Mouse (Mus musculus) MEL (cell line): ENCODE data around the gene Spred3. TPM values are rescaled to one million over a fixed set of nuclear protein-coding genes. Genes with fewer than 3 reads are reported as not detected.
"Not testable (repeated sequence)": the region's sequence is repeated elsewhere in the genome, so short reads cannot be mapped to it uniquely, and the experiment has no call there.

Experiments
- DNase-seq: peaks from one replicate; pipeline ENCODE4 v3.0.0; 2011; ENCODE audit warnings: low read depth, low spot score
- H3K27ac ChIP-seq: 2 replicates; pipeline ENCODE4 v1.5.1; 2012; ENCODE audit warnings: low read depth, mild to moderate bottlenecking, control low read depth, low read length, moderate library complexity; ENCODE audit not compliant: control insufficient read depth
- H3K27me3 ChIP-seq, 2 experiments: fragments of 150-350 bp in 1 of 2; sonication (generic) in 1 of 2; 2 replicates each; pipeline ENCODE4 v1.6.1; 2012; ENCODE audit warnings: low read length in 2 of 2, mild to moderate bottlenecking in 2 of 2, improper control_type of control experiment in 1 of 2, moderate library complexity in 1 of 2; ENCODE audit not compliant: insufficient read depth in 2 of 2, control insufficient read depth in 1 of 2
- H3K36me3 ChIP-seq, 2 experiments: 2 replicates each; pipeline ENCODE4 v1.6.1; 2012 to 2014; ENCODE audit warnings: low read length in 2 of 2, improper control_type of control experiment in 1 of 2, inconsistent platforms in 1 of 2, mild to moderate bottlenecking in 1 of 2; ENCODE audit not compliant: insufficient read depth in 2 of 2, control insufficient read depth in 1 of 2
- H3K4me1 ChIP-seq, 2 experiments: fragments of 150-350 bp in 1 of 2; sonication (generic) in 1 of 2; 2 replicates each; pipeline ENCODE4 v1.6.1; 2012; ENCODE audit warnings: low read length in 2 of 2, improper control_type of control experiment in 1 of 2, mild to moderate bottlenecking in 1 of 2; ENCODE audit not compliant: insufficient read depth in 2 of 2, control insufficient read depth in 1 of 2
- H3K4me3 ChIP-seq, 2 experiments: fragments of 150-350 bp in 1 of 2; sonication (generic) in 1 of 2; 2 replicates each; pipeline ENCODE4 v1.5.1; 2012; ENCODE audit warnings: low read depth in 2 of 2, low read length in 2 of 2, mild to moderate bottlenecking in 2 of 2, moderate library complexity in 2 of 2, control low read depth in 1 of 2, improper control_type of control experiment in 1 of 2; ENCODE audit not compliant: control insufficient read depth in 1 of 2, insufficient read depth in 1 of 2
- H3K79me2 ChIP-seq: 2 replicates; pipeline ENCODE4 v1.6.1; 2012; ENCODE audit warnings: mild to moderate bottlenecking, low read length, moderate library complexity; ENCODE audit not compliant: control insufficient read depth, poor library complexity, insufficient read depth
- H3K9ac ChIP-seq: 2 replicates; pipeline ENCODE4 v1.6.1; 2012; ENCODE audit warnings: low read depth, mild to moderate bottlenecking, control low read depth, low read length, moderate library complexity; ENCODE audit not compliant: control insufficient read depth, poor library complexity, severe bottlenecking
- H3K9me3 ChIP-seq: fragments of 150-350 bp; sonication (generic); replicated peaks from 2 replicates; pipeline ENCODE4 v1.6.1; 2012; ENCODE audit warnings: mild to moderate bottlenecking, low read length, improper control_type of control experiment, moderate library complexity; ENCODE audit not compliant: insufficient read depth
- BHLHE40 ChIP-seq: IDR thresholded peaks from 2 replicates; pipeline ENCODE4 v1.6.1; 2012; ENCODE audit warnings: low read depth, mild to moderate bottlenecking, inconsistent platforms, low read length, improper control_type of control experiment, borderline replicate concordance
- CHD2 ChIP-seq: IDR thresholded peaks from 2 replicates; pipeline ENCODE4 v1.6.1; 2011; ENCODE audit warnings: low read length, improper control_type of control experiment
- ELF1 ChIP-seq: IDR thresholded peaks from 2 replicates; pipeline ENCODE4 v1.6.1; 2014; ENCODE audit warnings: low read depth, mild to moderate bottlenecking, inconsistent platforms, low read length, improper control_type of control experiment, moderate library complexity
- EP300 ChIP-seq, 2 experiments: IDR thresholded peaks; 2 replicates each; pipeline ENCODE4 v1.6.1; 2011; ENCODE audit warnings: improper control_type of control experiment in 2 of 2, low read length in 2 of 2, low read depth in 1 of 2, mild to moderate bottlenecking in 1 of 2
- GABPA ChIP-seq: IDR thresholded peaks from 2 replicates; pipeline ENCODE4 v1.6.1; 2012; ENCODE audit warnings: low read depth, mild to moderate bottlenecking, inconsistent platforms, low read length, improper control_type of control experiment, moderate library complexity
- JUND ChIP-seq: IDR thresholded peaks from 2 replicates; pipeline ENCODE4 v1.6.1; 2011; ENCODE audit warnings: low read depth, mild to moderate bottlenecking, improper control_type of control experiment, low read length
- KAT2A ChIP-seq: conservative IDR thresholded peaks from 2 replicates; pipeline ENCODE4 v1.6.1; 2012; ENCODE audit warnings: low read depth, low read length, improper control_type of control experiment, inconsistent platforms
- MAFK ChIP-seq: IDR thresholded peaks from 2 replicates; pipeline ENCODE4 v1.6.1; 2011; ENCODE audit warnings: low read depth, mild to moderate bottlenecking, low read length, improper control_type of control experiment, borderline replicate concordance
- MAX ChIP-seq: IDR thresholded peaks from 2 replicates; pipeline ENCODE4 v1.6.1; 2011; ENCODE audit warnings: low read length, improper control_type of control experiment
- NRF1 ChIP-seq: IDR thresholded peaks from 2 replicates; pipeline ENCODE4 v1.6.1; 2014; ENCODE audit warnings: low read depth, mild to moderate bottlenecking, inconsistent platforms, low read length, improper control_type of control experiment, moderate library complexity; ENCODE audit not compliant: poor library complexity, insufficient read depth, severe bottlenecking
- POLR2A ChIP-seq, 2 experiments: IDR thresholded peaks; 2 replicates each; pipeline ENCODE4 v1.6.1; 2011 to 2012; ENCODE audit warnings: low read length in 2 of 2, mild to moderate bottlenecking in 2 of 2, control low read depth in 1 of 2, improper control_type of control experiment in 1 of 2, low read depth in 1 of 2, moderate library complexity in 1 of 2; ENCODE audit not compliant: control insufficient read depth in 1 of 2, insufficient read depth in 1 of 2, poor library complexity in 1 of 2
- POLR2AphosphoS2 ChIP-seq: IDR thresholded peaks from 2 replicates; pipeline ENCODE4 v1.6.1; 2011; ENCODE audit warnings: low read length, improper control_type of control experiment
- RCOR1 ChIP-seq: IDR thresholded peaks from 2 replicates; pipeline ENCODE4 v1.6.1; 2012; ENCODE audit warnings: low read depth, mild to moderate bottlenecking, inconsistent platforms, low read length, improper control_type of control experiment
- SIN3A ChIP-seq: IDR thresholded peaks from 2 replicates; pipeline ENCODE4 v1.6.1; 2012; ENCODE audit warnings: low read length, improper control_type of control experiment, inconsistent platforms
- SMC3 ChIP-seq: IDR thresholded peaks from 2 replicates; pipeline ENCODE4 v1.6.1; 2011; ENCODE audit warnings: low read depth, low read length, improper control_type of control experiment
- TAL1 ChIP-seq: IDR thresholded peaks from 2 replicates; pipeline ENCODE4 v1.6.1; 2012; ENCODE audit warnings: mild to moderate bottlenecking, inconsistent platforms, low read length, moderate library complexity, mixed read lengths
- USF2 ChIP-seq, 2 experiments: IDR thresholded peaks; 2 replicates each; pipeline ENCODE4 v1.6.1; 2011 to 2012; ENCODE audit warnings: improper control_type of control experiment in 2 of 2, low read length in 2 of 2, borderline replicate concordance in 1 of 2, inconsistent platforms in 1 of 2, low read depth in 1 of 2, mild to moderate bottlenecking in 1 of 2; ENCODE audit not compliant: insufficient read depth in 1 of 2
- ZC3H11A ChIP-seq: IDR thresholded peaks from 2 replicates; pipeline ENCODE4 v1.6.1; 2012; ENCODE audit warnings: low read depth, mild to moderate bottlenecking, inconsistent platforms, low read length, improper control_type of control experiment
- ZMIZ1 ChIP-seq: IDR thresholded peaks from 2 replicates; pipeline ENCODE4 v1.6.1; 2012; ENCODE audit warnings: low read depth, mild to moderate bottlenecking, inconsistent platforms, low read length, improper control_type of control experiment, moderate library complexity
- ZNF384 ChIP-seq: IDR thresholded peaks from 2 replicates; pipeline ENCODE4 v1.6.1; 2012; ENCODE audit warnings: low read depth, mild to moderate bottlenecking, inconsistent platforms, low read length, improper control_type of control experiment
- polyA plus RNA-seq, 2 experiments: library from polyadenylated mRNA; stranded (reverse) in 1 of 2; unstranded in 1 of 2; fragments of >175 nt in 1 of 2; fragments of >200 nt in 1 of 2; gene quantifications; 2 replicates each; pipeline versions ENCODE4 v1.2.1 to v1.2.4; 2012; ENCODE audit warnings: low replicate concordance in 2 of 2, low read depth in 1 of 2; ENCODE audit not compliant: insufficient read length in 2 of 2, insufficient read depth in 1 of 2, missing spikeins in 1 of 2
- total RNA-seq: library from RNA; depleted of rRNA; stranded (reverse); fragments of 300-350 nt; gene quantifications from 2 replicates; pipeline ENCODE4 v1.2.3, GENCODE M21; 2012

Gene Spred3
- total and polyA plus RNA-seq, 3 experiments, result 0.42 to 3.9 TPM; not detected in 1

- Histone ChIP-seq H3K4me3 (no peak overlapping the region), H3K9ac (no peak overlapping the region), H3K79me2 (no peaks in the 10 kb centered on the region), H3K27me3 (no peaks in the 10 kb centered on the region), H3K9me3 (no peaks in the 10 kb centered on the region), H3K27ac (no peak overlapping the region), H3K36me3 (peaks cover 0 to 2% of the 10 kb centered on the region in 2 experiments; a peak in 2 of 4 replicates), H3K4me1 (peaks cover 1 to 3% of the 10 kb centered on the region in 2 experiments; a peak in 3 of 4 replicates)
- DNase-seq, result no peak
- no peak for TF ChIP-seq MAFK
- TF ChIP-seq SIN3A, result no peak
Measured at GRCm38 (mm10) chr7:29214236-29214635, 44.0 kb upstream of the Spred3 start.

- no peak for DNase-seq
Measured at GRCm38 (mm10) chr7:29213675-29214082, 43.5 kb upstream of the Spred3 start, which contains the start of gene Catsperg1. Catsperg1 (minus strand) TSS chr7:29214035.

GRCm38 (mm10) chr7:29212775-29213560 lies 42.8 kb upstream of the Spred3 start:
- H3K4me3 ChIP-seq, H3K27me3 ChIP-seq, H3K4me1 ChIP-seq, H3K36me3 ChIP-seq, H3K79me2 ChIP-seq, H3K9me3 ChIP-seq, H3K27ac ChIP-seq, H3K9ac ChIP-seq, DNase-seq: not testable (repeated sequence)

More at GRCm38 (mm10) chr7:29213675-29214082, 43.5 kb upstream of the Spred3 start, which contains the start of gene Catsperg1:
- H3K9ac ChIP-seq, result no peak within 1 kb of the TSS
- peaks cover 0 to 2% of the 10 kb centered on the region in 2 experiments; a peak in 2 of 4 replicates for H3K36me3 ChIP-seq
- no peaks in the 10 kb centered on the region for H3K9me3 ChIP-seq
- no peak for TF ChIP-seq ZNF384
- no peak for TF ChIP-seq BHLHE40
- TF ChIP-seq JUND, result no peak
- TF ChIP-seq EP300 (IDR thresholded peaks at IDR 0.05; ENCODE audit: low read depth in 1 of 2, low read length in 2 of 2), result no peak
- TF ChIP-seq ELF1, result no peak
- TF ChIP-seq POLR2A (IDR thresholded peaks at IDR 0.05; ENCODE audit: control insufficient read depth in 1 of 2, insufficient read depth in 1 of 2, low read depth in 1 of 2, low read length in 2 of 2, poor library complexity in 1 of 2), result no peak
- TF ChIP-seq MAFK, result no peak
- no peak for TF ChIP-seq USF2 (IDR thresholded peaks at IDR 0.05; ENCODE audit: borderline replicate concordance in 1 of 2, insufficient read depth in 1 of 2, low read depth in 1 of 2, low read length in 2 of 2)
- TF ChIP-seq MAX, result no peak
- TF ChIP-seq RCOR1, result no peak
- TF ChIP-seq ZMIZ1, result no peak
- TF ChIP-seq GABPA, result no peak
- TF ChIP-seq POLR2AphosphoS2, result no peak
- no peak for TF ChIP-seq SMC3
- no peak for TF ChIP-seq KAT2A
- no peak for TF ChIP-seq TAL1
- no peak for TF ChIP-seq CHD2
- no peak for TF ChIP-seq NRF1
- TF ChIP-seq ZC3H11A, result no peak
- no peak within 1 kb of the TSS for H3K4me3 ChIP-seq
- peaks cover 1 to 3% of the 10 kb centered on the region in 2 experiments; a peak in 3 of 4 replicates for H3K4me1 ChIP-seq
- H3K27me3 ChIP-seq, result no peaks in the 10 kb centered on the region
- no peak within 1 kb of the TSS for H3K27ac ChIP-seq
- no peaks in the 10 kb centered on the region for H3K79me2 ChIP-seq
